Mouse (Mus musculus) liver, embryonic 14.5 days (tissue): ENCODE measurements at regions not wholly inside any gene's neighbourhood (a gene's known extent, or its start where the extent isn't known, plus 50 kb on each side); places are given as distances from the start of the nearest gene placed in this dataset.

Experiments used
- CTCF ChIP-seq: IDR thresholded peaks from 2 replicates; pipeline ENCODE4 v1.5.1; 2016; ENCODE audit warnings: antibody characterized with exemption, low read depth, control low read depth
- EP300 ChIP-seq: IDR thresholded peaks from 2 replicates; pipeline ENCODE4 v1.6.1; 2016; ENCODE audit warnings: antibody characterized with exemption, low read depth

DNA sequence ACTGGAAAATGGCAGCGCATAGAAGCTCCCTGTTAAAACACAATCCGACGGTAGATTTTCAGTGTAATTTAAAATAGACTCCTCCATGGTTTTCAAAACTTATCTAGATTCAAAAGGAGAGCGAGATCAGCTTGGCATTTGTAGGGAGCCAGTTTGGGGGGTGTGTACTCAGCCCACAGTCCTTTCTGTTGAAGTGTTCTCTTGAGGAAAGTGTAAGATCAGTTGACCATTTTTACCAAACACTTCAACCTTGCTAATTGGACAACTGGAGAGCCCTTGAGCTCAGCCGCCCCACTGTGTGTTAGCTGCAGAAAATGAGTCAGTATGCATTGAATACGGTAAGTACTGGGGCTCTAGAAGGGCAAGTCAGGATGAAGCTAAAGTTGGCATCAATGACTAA is 59.8 kb upstream of the Med13 start:
- TF ChIP-seq CTCF (no peak), EP300 (no peak)
